Mouse (Mus musculus) kidney, embryonic 14.5 days (tissue): Measurements from ENCODE around the gene Dmxl2. TPM values are rescaled to one million over a fixed set of nuclear protein-coding genes. Genes with fewer than 3 reads are reported as not detected.

Source experiments
- ATAC-seq: fragments of 200-750 bp; cut with Nextera tagmentation; 2 replicates; pipeline ENCODE4 v1.8.0; 2017; ENCODE audit warnings: moderate number of reproducible peaks, mild to moderate bottlenecking, moderate TSS enrichment, moderate library complexity; ENCODE audit not compliant: low FRiP score, low TSS enrichment
- H3K27ac ChIP-seq: fragments of 300-500 bp; sonication (generic); 2 replicates; pipeline ENCODE4 v1.5.1; 2014; ENCODE audit warnings: low read depth, mild to moderate bottlenecking, low read length, moderate library complexity, mixed read lengths
- H3K27me3 ChIP-seq: fragments of 300-500 bp; sonication (generic); 2 replicates; pipeline ENCODE4 v1.6.1; 2014; ENCODE audit warnings: mild to moderate bottlenecking, low read length; ENCODE audit not compliant: control insufficient read depth, insufficient read depth
- H3K36me3 ChIP-seq: fragments of 300-500 bp; sonication (generic); 2 replicates; pipeline ENCODE4 v1.6.1; 2014; ENCODE audit warnings: low read length, mixed read lengths; ENCODE audit not compliant: control insufficient read depth, insufficient read depth
- H3K4me1 ChIP-seq: fragments of 300-500 bp; sonication (generic); 2 replicates; pipeline ENCODE4 v1.6.1; 2014; ENCODE audit warnings: low read length, mixed read lengths; ENCODE audit not compliant: control insufficient read depth, insufficient read depth
- H3K4me2 ChIP-seq: fragments of 300-500 bp; sonication (generic); replicated peaks from 2 replicates; pipeline ENCODE4 v1.6.1; 2014; ENCODE audit warnings: low read depth, mild to moderate bottlenecking, low read length
- H3K4me3 ChIP-seq: fragments of 300-500 bp; sonication (generic); 2 replicates; pipeline ENCODE4 v1.5.1; 2014; ENCODE audit warnings: mild to moderate bottlenecking, low read length
- H3K9ac ChIP-seq: fragments of 300-500 bp; sonication (generic); 2 replicates; pipeline ENCODE4 v1.6.1; 2014; ENCODE audit warnings: low read depth, mild to moderate bottlenecking, low read length, moderate library complexity
- H3K9me3 ChIP-seq: fragments of 300-500 bp; sonication (generic); 2 replicates; pipeline ENCODE4 v1.6.1; 2016; ENCODE audit warnings: low read length; ENCODE audit not compliant: control insufficient read depth
- WGBS: fragments of 180-500 bp; shearing (Covaris S2); extraction: QIAGEN DNeasy Blood & Tissue Kit; methylation state at CpG from one replicate; pipeline ENCODE4 v1.1.7; 2014; 5-methylcytosine and 5-hydroxymethylcytosine counted together
- polyA plus RNA-seq: library from polyadenylated mRNA; unstranded; fragments of >200 nt; fragmentation: Nextera tagmentation; extraction: Ambion mirVana; gene quantifications from 2 replicates; pipeline ENCODE4 v1.2.1, GENCODE M21; 2014

The Dmxl2 gene
- polyA plus RNA-seq, 1 experiment from 2014 or later, result 9.1 TPM

GRCm38 (mm10) chr9:54537030-54537429, 35.6 kb upstream of the Dmxl2 start:
- H3K36me3 ChIP-seq, result no peaks in the 10 kb centered on the region
- no peak overlapping the region for H3K4me2 ChIP-seq
- no peak overlapping the region for H3K4me3 ChIP-seq
- no peak overlapping the region for H3K27ac ChIP-seq
- H3K4me1 ChIP-seq, result no peaks in the 10 kb centered on the region
- no peaks in the 10 kb centered on the region for H3K9me3 ChIP-seq
- no peak for ATAC-seq
- 54% methylated on average over 4 of the region's 4 CpGs for WGBS
- H3K27me3 ChIP-seq, result no peaks in the 10 kb centered on the region
- no peak overlapping the region for H3K9ac ChIP-seq

- no peak overlapping the region for H3K27ac ChIP-seq
- no peak for ATAC-seq
- no peak overlapping the region for H3K9ac ChIP-seq
- H3K27me3 ChIP-seq, result no peaks in the 10 kb centered on the region
- 84% methylated on average over 7 of the region's 7 CpGs for WGBS
- no peak overlapping the region for H3K4me2 ChIP-seq
- H3K4me1 ChIP-seq, result no peaks in the 10 kb centered on the region
- no peaks in the 10 kb centered on the region for H3K36me3 ChIP-seq
- no peaks in the 10 kb centered on the region for H3K9me3 ChIP-seq
- H3K4me3 ChIP-seq, result no peak overlapping the region
These were observed 34.8 kb upstream of the Dmxl2 start for GRCm38 (mm10) chr9:54536236-54536635.

- ATAC-seq, result no peak
- Histone ChIP-seq H3K4me3 (no peak overlapping the region), H3K4me1 (no peaks in the 10 kb centered on the region), H3K27me3 (no peaks in the 10 kb centered on the region), H3K27ac (no peak overlapping the region), H3K9ac (no peak overlapping the region), H3K36me3 (no peaks in the 10 kb centered on the region), H3K9me3 (no peaks in the 10 kb centered on the region), H3K4me2 (no peak overlapping the region)
- 79% methylated on average over 5 of the region's 5 CpGs for WGBS
These were observed 32.5 kb upstream of the Dmxl2 start for GRCm38 (mm10) chr9:54533975-54534374.

DNA sequence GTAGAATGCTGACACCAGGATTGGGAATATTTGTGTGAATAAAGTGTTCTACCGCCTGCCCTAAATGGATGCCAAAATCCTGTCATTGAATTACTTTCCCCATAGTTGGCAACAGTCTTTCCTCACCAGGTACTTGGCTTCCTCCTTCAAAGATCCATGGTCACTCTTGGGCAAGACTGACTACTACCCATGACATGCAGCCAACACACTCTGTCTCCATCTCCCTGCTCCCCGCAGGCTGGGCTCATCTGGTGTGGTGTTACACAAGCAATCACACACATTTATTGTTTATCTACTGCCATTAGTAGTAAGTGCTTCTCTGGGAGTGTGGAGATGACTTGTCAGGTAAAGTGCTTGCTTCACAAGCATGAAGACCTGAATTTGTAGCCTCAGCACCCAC, 31.5 kb upstream of the Dmxl2 start:
- ATAC-seq, result no peak

DNA sequence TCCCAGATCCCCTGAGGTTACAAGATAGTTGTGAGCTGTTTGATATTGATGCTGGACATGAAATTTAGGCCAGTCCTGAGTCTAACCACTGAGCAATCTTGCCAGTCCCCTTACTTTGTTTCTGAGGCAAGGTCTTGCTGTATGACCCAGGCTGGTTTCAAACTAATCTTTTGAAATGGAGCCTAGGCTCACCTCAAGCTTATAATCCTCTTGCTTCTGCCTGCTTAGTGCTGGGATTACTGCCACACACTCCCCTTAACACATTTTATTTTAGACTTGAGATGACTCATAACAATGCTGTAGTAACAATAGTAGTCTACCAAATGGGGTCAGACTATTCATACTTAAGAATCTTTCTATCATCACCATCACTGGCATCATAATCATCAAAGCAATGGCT, 30.0 kb upstream of the Dmxl2 start:
- H3K9ac ChIP-seq, result no peak overlapping the region
- no peak overlapping the region for H3K4me3 ChIP-seq
- no peak overlapping the region for H3K27ac ChIP-seq
- H3K4me1 ChIP-seq, result no peaks in the 10 kb centered on the region
- H3K9me3 ChIP-seq, result no peaks in the 10 kb centered on the region
- no peaks in the 10 kb centered on the region for H3K27me3 ChIP-seq
- no peak for ATAC-seq
- H3K4me2 ChIP-seq, result no peak overlapping the region
- H3K36me3 ChIP-seq, result no peaks in the 10 kb centered on the region

More for the DNA sequence above, 31.5 kb upstream of the Dmxl2 start:
- H3K36me3 ChIP-seq, result no peaks in the 10 kb centered on the region
- H3K27me3 ChIP-seq, result no peaks in the 10 kb centered on the region
- H3K4me2 ChIP-seq, result no peak overlapping the region
- no peak overlapping the region for H3K4me3 ChIP-seq
- no peaks in the 10 kb centered on the region for H3K9me3 ChIP-seq
- no peak overlapping the region for H3K9ac ChIP-seq
- WGBS, result 86% methylated on average over 2 of the region's 2 CpGs
- no peaks in the 10 kb centered on the region for H3K4me1 ChIP-seq
- no peak overlapping the region for H3K27ac ChIP-seq

GRCm38 (mm10) chr9:54530836-54531235, 29.4 kb upstream of the Dmxl2 start:
- no peak overlapping the region for H3K4me3 ChIP-seq
- no peaks in the 10 kb centered on the region for H3K4me1 ChIP-seq
- no peak overlapping the region for H3K9ac ChIP-seq
- WGBS, result 85% methylated on average over 6 of the region's 6 CpGs
- H3K4me2 ChIP-seq, result no peak overlapping the region
- H3K9me3 ChIP-seq, result no peaks in the 10 kb centered on the region
- H3K27me3 ChIP-seq, result no peaks in the 10 kb centered on the region
- no peak overlapping the region for H3K27ac ChIP-seq
- H3K36me3 ChIP-seq, result no peaks in the 10 kb centered on the region
- ATAC-seq, result no peak

DNA sequence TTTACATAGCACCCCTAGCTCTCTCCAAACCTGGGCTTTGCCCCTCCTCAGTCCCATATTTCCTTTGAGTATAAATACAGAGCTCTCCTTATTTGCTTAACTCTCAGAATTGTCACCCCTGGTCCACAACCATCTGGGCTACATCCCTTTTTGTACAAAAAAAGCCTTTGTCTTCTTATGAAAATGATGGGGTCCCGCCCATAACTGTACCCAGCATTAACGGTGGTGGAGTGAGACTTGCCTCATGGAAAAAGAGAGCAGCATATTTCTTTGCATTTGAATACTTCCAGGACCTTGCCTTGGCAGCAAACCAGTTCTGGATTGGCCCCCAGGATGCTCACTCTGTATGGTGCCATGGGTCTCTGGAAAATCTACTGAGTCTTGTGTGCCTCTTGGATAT, 28.5 kb upstream of the Dmxl2 start:
- H3K4me3 ChIP-seq, result no peak overlapping the region
- no peaks in the 10 kb centered on the region for H3K36me3 ChIP-seq
- H3K4me2 ChIP-seq, result no peak overlapping the region
- no peaks in the 10 kb centered on the region for H3K4me1 ChIP-seq
- 89% methylated on average over 2 of the region's 2 CpGs for WGBS
- H3K9ac ChIP-seq, result no peak overlapping the region
- no peaks in the 10 kb centered on the region for H3K9me3 ChIP-seq
- H3K27ac ChIP-seq, result no peak overlapping the region
- no peak for ATAC-seq
- no peaks in the 10 kb centered on the region for H3K27me3 ChIP-seq

- Histone ChIP-seq H3K27me3 (no peaks in the 10 kb centered on the region), H3K4me3 (no peak overlapping the region), H3K9me3 (no peaks in the 10 kb centered on the region), H3K4me2 (no peak overlapping the region), H3K36me3 (no peaks in the 10 kb centered on the region), H3K27ac (no peak overlapping the region), H3K9ac (no peak overlapping the region), H3K4me1 (no peaks in the 10 kb centered on the region)
- 58% methylated on average over 7 of the region's 7 CpGs for WGBS
- ATAC-seq, result no peak
These were observed 26.3 kb upstream of the Dmxl2 start for GRCm38 (mm10) chr9:54527694-54528093.

DNA sequence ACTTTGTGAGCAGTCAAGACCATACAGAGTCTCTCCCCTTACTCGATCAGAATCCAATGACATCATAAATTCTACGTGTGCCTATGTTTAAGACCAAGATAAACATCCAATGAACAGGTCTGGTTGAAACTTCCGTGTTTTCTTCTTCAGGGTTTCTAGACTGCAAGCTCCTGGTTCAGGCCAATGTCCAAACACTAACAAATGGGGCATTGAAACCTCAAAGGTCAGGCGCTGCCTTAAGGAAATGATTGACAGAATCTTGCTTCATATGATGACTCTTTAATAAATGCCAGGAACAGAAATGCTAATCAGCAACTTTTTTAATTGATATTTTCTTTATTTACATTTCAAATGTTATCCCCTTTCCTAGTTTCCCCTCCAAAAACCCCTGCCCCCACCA, 18.9 kb upstream of the Dmxl2 start:
- no peak overlapping the region for H3K4me2 ChIP-seq
- H3K36me3 ChIP-seq, result no peaks in the 10 kb centered on the region
- 68% methylated on average over 4 of the region's 4 CpGs for WGBS
- no peak overlapping the region for H3K4me3 ChIP-seq
- no peak overlapping the region for H3K27ac ChIP-seq
- H3K9me3 ChIP-seq, result no peaks in the 10 kb centered on the region
- no peaks in the 10 kb centered on the region for H3K27me3 ChIP-seq
- H3K9ac ChIP-seq, result no peak overlapping the region
- no peaks in the 10 kb centered on the region for H3K4me1 ChIP-seq
- ATAC-seq, result no peak

- ATAC-seq, result no peak
- no peak overlapping the region for H3K4me2 ChIP-seq
- H3K4me1 ChIP-seq, result no peaks in the 10 kb centered on the region
- H3K4me3 ChIP-seq, result no peak overlapping the region
- no peaks in the 10 kb centered on the region for H3K9me3 ChIP-seq
- no peak overlapping the region for H3K27ac ChIP-seq
- no peak overlapping the region for H3K9ac ChIP-seq
- no peaks in the 10 kb centered on the region for H3K27me3 ChIP-seq
- WGBS, result 44% methylated on average over 7 of the region's 7 CpGs
- H3K36me3 ChIP-seq, result no peaks in the 10 kb centered on the region
These were observed 17.5 kb upstream of the Dmxl2 start for GRCm38 (mm10) chr9:54518921-54519320.
